Mouse (Mus musculus): Measurements from ENCODE around the gene Shkbp1. TPM values are rescaled to one million over a fixed set of nuclear protein-coding genes. Genes with fewer than 3 reads are reported as not detected.

Gene Shkbp1
- polyA plus RNA-seq, 1 experiment, result 58.4 TPM

DNA sequence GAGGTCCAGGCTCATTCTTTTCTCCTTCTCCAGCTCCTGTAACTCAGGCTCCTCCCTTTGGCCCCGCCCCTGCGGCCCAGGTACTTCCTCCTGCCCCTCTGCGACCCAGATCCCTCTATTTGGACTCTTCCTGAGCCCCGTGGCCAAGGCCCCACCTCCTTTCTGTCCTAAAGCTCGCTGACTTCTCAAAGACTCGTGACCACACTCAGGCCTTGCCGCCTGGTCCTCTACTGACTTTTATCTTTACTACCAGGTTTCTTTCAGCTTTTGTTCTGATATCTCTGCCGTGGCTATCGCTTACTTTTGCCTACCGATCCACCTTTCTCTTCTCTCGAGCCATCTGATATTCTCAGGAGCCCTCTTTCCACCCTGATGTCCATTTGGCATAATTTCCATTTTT lies 12.2 kb upstream of the Shkbp1 start:
- no peak for DNase-seq (ENCODE audit: extremely low spot score in 1 of 2, low spot score in 1 of 2)

DNA sequence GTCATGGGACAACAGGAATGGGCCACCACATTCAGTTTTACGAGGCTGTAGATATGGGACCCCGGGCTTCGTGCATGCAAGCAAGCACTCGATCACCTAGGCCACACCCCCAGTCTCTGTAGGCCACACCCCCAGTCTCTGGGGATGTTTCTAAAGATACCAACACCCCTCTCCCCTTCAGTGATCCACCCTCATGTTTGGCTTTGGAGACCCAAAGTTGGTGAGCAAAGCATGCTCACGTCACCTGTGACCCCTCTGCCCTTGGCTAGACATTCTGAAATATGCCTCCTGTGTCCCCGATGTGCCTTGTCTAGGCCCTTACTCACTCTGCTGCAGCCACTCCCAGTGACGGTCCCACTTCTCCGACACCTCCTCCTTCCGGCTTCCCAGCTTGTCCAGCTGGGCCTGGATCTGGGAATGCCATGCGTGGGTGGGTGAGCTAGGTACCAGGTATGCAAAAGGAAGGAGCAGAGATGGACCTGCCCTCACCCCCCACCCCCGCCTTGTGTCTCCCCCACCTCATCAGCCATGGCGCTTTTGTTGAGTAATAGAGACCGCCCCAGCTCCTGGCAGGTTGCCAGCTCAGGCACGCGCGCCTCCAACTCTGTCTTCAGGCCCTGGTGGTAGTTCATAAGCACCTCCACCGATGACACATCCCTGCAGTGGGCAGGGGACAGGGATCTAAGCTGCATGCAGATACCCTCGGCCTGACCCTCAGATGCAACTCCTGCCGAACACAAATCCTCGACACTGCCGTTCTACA lies 10.4 kb upstream of the Shkbp1 start:
- peak in 1 of 2 experiments; percentile 59 for DNase-seq (ENCODE audit: extremely low spot score in 1 of 2, low spot score in 1 of 2)

- DNase-seq (ENCODE audit: extremely low spot score in 1 of 2, low spot score in 1 of 2), result no peak
These were observed 8.6 kb upstream of the Shkbp1 start for GRCm38 (mm10) chr7:27364379-27364778.

- peak; percentile 97 to 99 for DNase-seq (ENCODE audit: extremely low spot score in 1 of 2, low spot score in 1 of 2)
These were observed 5.6 kb upstream of the Shkbp1 start for GRCm38 (mm10) chr7:27361283-27361946.

GRCm38 (mm10) chr7:27360749-27361148 lies 4.9 kb upstream of the Shkbp1 start:
- no peak for DNase-seq (ENCODE audit: extremely low spot score in 1 of 2, low spot score in 1 of 2)

- DNase-seq (ENCODE audit: extremely low spot score in 1 of 2, low spot score in 1 of 2), result no peak
These were observed 4.0 kb upstream of the Shkbp1 start for GRCm38 (mm10) chr7:27359706-27360358.

GRCm38 (mm10) chr7:27359162-27359561 lies 3.3 kb upstream of the Shkbp1 start:
- DNase-seq (ENCODE audit: extremely low spot score in 1 of 2, low spot score in 1 of 2), result no peak

GRCm38 (mm10) chr7:27357595-27357978 lies 1.8 kb upstream of the Shkbp1 start:
- DNase-seq (ENCODE audit: extremely low spot score in 1 of 2, low spot score in 1 of 2), result no peak

DNA sequence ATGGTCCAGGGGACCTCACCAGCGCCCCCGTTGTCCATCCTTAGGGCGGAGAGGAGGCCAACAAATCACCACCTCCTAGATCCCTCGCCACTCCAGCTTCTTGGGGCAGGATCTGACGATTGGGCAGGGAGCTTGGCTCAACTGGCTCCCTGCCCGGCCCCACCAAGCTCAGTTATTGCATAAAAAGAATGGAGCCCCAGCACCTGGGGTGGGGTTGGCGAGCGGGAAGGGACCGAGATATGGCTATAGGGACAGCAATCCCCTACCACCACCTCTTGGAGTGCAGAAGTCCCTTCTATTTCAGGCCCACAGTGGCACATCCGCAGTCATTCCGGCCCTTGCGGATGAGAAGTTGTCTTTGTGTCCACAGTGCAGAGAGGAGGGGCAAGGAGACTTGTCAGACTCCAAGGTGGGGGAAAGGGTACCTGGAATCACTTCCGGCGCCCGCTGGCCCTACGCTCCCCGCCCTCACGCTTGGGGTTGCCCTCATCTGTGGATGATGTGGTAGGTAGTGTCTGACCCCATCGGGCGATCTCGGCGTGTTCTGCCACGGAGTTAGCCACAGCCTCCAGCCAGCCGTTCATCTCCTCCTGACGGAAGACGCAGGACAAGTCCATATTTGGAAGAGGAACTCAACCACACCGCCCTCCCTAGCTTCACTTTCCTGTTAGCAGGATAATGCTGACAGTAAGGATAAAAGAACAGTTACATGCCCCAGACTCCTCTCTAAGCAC lies 1.2 kb upstream of the Shkbp1 start, which contains the start of gene Gm20479:
Gm20479 (minus strand) TSS at position 559 of the 734 bp plus-strand sequence.
- no peak for DNase-seq (ENCODE audit: extremely low spot score in 1 of 2, low spot score in 1 of 2)

DNA sequence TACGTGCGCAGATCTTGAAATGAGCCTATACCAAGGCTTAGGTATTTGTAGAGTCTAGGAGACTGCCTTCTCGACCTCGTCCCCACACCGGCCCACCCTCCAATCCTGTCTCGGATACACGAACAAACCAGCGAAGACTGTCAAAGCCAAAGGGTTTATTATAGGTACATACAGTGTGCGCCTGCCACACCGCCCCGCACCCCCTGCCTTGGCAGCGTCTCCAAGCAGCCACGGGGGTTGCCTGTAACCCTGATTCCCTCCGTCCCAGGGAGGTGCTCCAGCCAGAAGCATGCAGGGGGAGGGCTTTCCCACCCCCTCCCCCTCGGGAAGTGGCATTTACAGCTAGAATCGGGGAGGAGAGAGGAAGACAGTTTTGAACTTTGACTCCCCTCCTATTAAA lies 429 bp upstream of the Shkbp1 start:
- DNase-seq (ENCODE audit: extremely low spot score in 1 of 2, low spot score in 1 of 2), result no peak

DNA sequence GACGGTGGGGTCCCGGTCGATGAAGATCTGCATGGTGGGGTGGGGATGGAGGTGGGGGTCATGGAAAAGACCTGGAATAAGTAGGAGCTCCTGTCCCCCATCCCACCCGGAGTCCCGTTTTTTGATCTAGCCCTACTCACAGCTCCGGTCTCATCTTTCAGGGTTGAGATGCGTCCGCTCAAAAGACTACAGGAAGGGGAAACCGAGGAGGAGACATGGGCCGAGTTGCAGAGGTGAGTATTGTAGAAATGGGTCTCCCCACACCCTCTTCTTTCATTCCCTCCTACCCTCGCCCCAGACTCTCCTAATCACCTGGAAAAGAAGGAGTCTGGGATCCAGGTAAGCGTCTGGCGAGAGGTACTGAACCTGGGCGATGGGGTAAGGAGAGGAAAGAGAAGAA lies 558 bp downstream of the Shkbp1 start:
- DNase-seq (ENCODE audit: extremely low spot score in 1 of 2, low spot score in 1 of 2), result no peak

DNA sequence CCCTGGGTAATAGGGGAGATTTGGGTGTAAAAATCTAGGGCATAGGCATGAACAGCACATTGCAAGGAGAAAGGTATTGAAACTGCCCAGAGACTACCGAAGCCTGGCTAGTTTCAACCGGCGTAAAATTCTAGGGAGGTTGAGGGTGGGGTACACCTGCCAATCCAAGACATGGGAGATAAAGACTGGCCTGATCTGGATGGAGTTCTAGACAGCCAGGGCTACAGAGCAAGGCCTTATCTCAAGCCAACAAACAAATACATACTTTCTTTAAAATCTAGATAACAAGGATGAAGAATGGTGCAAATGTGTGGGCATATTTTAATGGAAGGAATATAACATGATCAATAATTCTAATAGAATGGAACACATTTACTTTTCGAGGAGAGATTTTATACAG lies 1.0 kb downstream of the Shkbp1 start:
- no peak for DNase-seq (ENCODE audit: extremely low spot score in 1 of 2, low spot score in 1 of 2)

DNA sequence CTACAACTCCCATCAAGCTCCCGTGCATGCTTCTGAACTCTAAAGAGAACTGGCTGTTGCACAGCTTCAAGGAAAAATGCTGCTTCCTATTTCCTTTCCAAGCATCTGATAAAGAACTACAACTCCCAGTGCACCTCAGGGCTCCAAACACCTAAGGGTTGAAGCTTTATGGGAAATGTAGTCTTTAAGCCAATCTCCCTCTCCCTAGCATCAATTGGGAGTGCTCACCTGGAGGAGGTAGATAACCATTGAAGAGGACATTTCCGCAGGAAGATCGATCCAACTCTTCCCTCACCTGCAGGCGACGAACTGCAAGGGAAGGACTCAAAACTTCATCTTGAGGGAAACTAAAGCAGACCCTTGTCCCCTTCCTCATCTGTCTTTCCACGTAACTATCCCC lies 1.7 kb downstream of the Shkbp1 start:
- DNase-seq (ENCODE audit: extremely low spot score in 1 of 2, low spot score in 1 of 2), result no peak

GRCm38 (mm10) chr7:27345444-27345843 lies 10.4 kb downstream of the Shkbp1 start:
- DNase-seq (ENCODE audit: extremely low spot score in 1 of 2, low spot score in 1 of 2), result no peak

DNA sequence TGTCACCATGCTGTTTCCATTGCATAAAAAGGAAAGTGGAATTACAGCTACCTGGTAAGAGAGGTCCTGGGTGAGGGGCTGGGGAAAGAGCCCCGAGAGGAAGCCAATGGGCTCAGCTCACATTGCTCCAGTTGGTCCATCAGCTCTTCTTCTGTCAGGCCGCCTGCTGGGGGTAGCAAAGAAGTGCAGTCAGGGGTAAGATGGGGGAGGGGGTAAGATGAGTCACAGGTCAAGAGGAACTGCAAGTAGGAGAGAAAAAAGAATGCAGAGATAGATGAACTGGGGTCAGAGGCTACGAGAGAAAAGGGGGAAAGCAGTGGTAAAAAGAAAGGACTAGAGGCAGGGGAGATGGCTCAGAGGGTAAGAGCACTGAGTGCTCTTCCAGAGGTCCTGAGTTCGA lies 13.2 kb downstream of the Shkbp1 start:
- DNase-seq (ENCODE audit: extremely low spot score in 1 of 2, low spot score in 1 of 2), result no peak

- DNase-seq (ENCODE audit: extremely low spot score in 1 of 2, low spot score in 1 of 2), result peak; percentile 63 to 83
These were observed 16.3 kb downstream of the Shkbp1 start for GRCm38 (mm10) chr7:27339519-27339918.

DNA sequence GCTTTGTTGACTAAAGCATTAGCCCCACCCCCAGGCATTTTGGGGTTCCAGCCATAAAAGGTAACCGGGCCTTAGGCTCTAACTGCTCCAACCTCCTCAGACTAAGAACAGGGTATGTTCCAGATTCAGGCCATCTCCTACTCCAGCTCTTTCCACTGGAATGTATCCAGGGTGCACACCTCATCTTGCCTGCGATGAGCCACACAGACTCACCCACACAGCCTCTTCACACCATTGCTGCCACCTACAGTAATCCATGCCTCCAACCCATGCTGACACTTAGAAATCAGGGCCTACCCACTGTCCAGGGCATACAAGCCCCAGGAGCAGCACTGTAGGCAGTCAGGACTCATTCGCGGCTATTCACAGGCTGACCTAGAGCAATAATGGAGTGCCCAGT lies 16.7 kb downstream of the Shkbp1 start:
- DNase-seq (ENCODE audit: extremely low spot score in 1 of 2, low spot score in 1 of 2), result peak in 1 of 2 experiments; percentile 68

GRCm38 (mm10) chr7:27337175-27337853 lies 18.5 kb downstream of the Shkbp1 start, which contains the start of gene Ltbp4:
Gene Ltbp4 (minus strand): TSS chr7:27337692.
- DNase-seq (ENCODE audit: extremely low spot score in 1 of 2, low spot score in 1 of 2), result no peak

DNA sequence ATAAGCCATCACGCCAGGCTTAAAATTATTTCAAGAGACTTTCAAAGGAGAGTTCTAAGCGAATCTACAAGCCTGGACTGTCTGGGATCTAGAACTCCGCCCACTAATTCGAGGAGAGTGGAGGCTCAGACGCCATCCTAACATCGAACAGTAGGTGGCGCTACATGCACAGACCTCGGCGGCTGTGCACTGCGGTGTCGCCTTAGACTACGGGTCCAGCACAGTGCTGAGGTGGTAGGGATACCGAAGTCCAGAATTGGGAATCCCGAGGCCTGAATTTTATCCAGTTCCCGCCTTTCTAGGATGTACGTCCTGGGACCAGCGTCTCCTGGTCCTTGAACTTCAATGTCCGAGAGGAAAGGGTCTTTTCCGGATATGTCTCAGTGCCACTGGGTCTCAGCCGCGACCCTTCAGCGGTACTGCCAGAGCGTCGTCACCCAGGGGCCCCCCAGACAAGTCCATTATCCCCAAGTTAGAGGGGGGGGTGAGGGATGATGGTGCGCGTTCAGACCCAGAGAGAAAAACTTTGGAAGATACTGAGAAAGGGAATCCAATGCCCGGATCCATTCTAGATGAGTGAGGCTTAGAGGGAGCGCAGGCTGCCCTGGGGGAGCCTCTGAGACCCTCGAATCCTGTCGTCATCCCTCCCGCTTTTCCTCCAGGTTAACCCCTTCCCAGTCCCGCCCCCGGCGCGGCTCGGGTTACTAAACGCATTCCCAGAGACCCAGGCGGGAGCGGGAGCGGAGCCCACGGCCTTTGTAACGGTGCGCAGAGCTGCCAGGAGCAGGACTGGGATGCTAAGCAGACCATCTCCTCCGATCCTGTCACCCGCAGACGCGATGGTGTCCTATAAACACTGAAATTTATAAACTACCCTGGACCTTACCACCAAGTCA lies 19.6 kb downstream of the Shkbp1 start:
- DNase-seq (ENCODE audit: extremely low spot score in 1 of 2, low spot score in 1 of 2), result peak; percentile 74 to 98
